Mouse (Mus musculus) kidney, adult 8-10 months (tissue): ENCODE results near the gene Cep97.
"Not testable (repeated sequence)": the region's sequence is repeated elsewhere in the genome, so short reads cannot be mapped to it uniquely, and the experiment has no call there.

Experiments used
- DNase-seq, 2 experiments: peaks; one replicate each; pipeline ENCODE4 v3.0.0; 2022

Gene Cep97

DNA sequence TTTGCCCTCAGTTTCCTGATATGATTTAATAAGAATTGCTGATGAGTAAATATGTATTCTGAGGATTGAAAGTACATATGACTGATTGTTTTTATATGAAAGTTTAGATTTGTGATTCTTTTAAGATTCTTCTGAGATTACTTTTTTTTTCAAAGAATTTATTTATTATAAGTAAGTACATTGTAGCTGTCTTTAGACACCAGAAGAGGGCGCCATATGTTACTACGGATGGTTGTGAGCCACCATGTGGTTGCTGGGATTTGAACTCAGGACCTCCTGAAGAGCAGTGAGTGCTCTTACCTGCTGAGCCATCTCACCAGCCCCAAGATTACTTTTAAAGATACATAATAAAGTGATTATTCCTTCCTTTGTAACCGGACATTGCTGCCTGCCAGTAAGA, 45.2 kb downstream of the Cep97 start:
- DNase-seq: no peak

GRCm38 (mm10) chr16:55888584-55888960, 46.1 kb downstream of the Cep97 start:
- DNase-seq: no peak

GRCm38 (mm10) chr16:55887814-55888583, 46.7 kb downstream of the Cep97 start:
- no peak for DNase-seq

- no peak for DNase-seq
Observed at GRCm38 (mm10) chr16:55884246-55884645, 50.4 kb downstream of the Cep97 start.

DNA sequence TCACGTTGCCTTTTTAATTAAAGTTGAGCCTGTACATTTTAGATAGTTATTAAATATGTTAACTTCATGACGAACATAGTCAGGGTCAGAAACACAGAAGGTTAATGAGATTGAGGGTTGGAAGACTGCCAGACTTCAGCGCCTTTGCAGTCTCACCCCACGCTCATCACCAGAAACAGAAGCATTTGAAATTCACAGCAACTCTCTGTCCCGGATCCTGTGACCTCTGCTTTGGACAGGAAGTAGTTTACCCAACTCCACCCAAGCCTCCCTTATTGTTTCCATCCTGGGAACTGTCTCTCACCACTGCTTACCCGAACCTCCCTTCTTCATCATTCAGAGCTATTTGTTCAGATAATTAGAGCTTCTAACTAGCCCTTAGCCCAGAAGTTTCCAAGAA, 58.6 kb downstream of the Cep97 start:
- no peak for DNase-seq

- DNase-seq: no peak
Observed at GRCm38 (mm10) chr16:55863832-55864231, 70.8 kb downstream of the Cep97 start.

- peak; percentile 59 to 76 for DNase-seq
Observed at GRCm38 (mm10) chr16:55863149-55863815, 71.4 kb downstream of the Cep97 start.

- no peak for DNase-seq
Observed at GRCm38 (mm10) chr16:55861104-55861503, 73.6 kb downstream of the Cep97 start.

GRCm38 (mm10) chr16:55859421-55859820, 75.2 kb downstream of the Cep97 start:
- DNase-seq: not testable (repeated sequence)

DNA sequence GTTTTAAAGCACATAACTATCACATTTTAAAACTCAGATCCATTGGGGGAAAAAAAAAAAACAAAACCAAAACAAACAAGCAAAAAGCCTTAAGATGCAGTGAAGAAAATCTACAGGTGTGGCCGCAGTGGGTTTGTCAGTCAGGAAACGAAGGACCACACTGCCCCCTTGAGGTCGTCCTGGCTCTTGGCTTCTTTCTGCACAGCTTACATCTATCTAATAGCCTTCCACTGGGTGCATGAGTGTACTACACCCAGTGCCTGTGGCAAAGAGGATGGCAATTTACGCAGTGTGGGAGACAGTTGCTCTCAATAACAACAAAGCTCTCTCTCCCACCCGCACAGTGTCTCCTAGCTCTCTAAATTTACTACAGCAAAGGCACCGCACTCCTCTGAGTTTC, 76.2 kb downstream of the Cep97 start:
- peak; percentile 43 to 82 for DNase-seq

DNA sequence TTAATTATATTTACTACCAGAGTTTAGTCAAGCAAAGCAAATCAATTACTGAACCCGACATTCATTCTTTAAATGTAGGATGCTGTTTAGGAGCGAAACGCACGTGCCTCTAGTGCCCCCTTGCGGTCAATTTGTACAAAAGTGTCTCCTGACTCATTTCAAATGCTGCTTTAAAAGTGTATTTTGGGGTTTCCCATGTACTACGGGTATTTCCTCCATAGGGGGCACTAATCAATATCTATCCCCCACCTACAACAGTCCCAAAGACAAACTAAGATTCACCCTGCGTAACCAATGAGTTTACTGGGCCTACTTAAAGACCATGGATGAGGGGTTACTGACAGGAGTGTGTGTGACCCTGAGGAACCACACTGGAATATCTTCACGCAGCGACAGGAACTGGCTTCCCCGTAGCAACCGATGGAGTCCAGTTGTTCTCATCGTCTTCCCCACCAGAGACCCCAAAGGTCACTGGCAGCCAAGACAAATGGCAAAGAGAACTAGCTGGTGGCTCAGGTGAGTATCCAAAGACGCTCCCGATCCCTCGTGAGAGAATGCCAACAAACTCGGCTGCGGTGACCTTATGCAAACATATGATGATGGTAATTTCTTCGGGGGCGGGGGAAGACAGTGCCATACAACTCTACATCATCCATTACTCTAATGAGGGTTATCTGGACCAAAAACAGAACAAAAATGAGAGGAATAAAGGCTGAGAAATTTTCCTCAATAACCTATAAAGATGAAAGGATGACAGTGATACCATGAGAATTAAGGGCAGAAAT, 81.5 kb downstream of the Cep97 start:
- DNase-seq: peak; percentile 49 to 78

DNA sequence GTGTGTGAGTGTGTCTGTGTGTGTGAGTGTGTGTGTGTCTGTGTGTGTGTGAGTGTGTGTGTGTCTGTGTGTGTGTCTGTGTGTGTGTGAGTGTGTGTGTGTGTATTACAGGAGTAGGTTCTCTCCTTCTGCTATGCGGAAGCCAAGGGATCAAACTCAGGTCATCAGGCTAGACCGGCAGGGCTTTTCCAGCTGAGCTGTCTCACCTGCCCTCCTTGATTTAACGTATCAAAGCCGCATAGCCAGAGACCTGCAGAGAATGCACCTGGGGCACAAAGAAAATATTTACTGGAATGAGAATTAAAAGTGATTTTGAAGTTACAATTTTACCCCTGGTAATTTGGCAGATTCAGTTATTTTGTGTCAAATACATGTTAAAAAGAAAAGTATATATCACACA, 82.1 kb downstream of the Cep97 start:
- no peak for DNase-seq

- no peak for DNase-seq
Observed at GRCm38 (mm10) chr16:55850485-55850884, 84.2 kb downstream of the Cep97 start.
